Mouse (Mus musculus) cerebellum, postnatal 14 days (tissue): Measurements from ENCODE around the gene Ppp4c.
"Not testable (repeated sequence)": the region's sequence is repeated elsewhere in the genome, so short reads cannot be mapped to it uniquely, and the experiment has no call there.

Source experiments
- DNase-seq, 2 experiments: peaks; one replicate each; pipeline ENCODE4 v3.0.0; 2021; ENCODE audit warnings: mixed read lengths in 2 of 2

Ppp4c gene

GRCm38 (mm10) chr7:126779983-126780970 lies 12.0 kb downstream of the Ppp4c start:
- peak; percentile 93 to 96 for DNase-seq

DNA sequence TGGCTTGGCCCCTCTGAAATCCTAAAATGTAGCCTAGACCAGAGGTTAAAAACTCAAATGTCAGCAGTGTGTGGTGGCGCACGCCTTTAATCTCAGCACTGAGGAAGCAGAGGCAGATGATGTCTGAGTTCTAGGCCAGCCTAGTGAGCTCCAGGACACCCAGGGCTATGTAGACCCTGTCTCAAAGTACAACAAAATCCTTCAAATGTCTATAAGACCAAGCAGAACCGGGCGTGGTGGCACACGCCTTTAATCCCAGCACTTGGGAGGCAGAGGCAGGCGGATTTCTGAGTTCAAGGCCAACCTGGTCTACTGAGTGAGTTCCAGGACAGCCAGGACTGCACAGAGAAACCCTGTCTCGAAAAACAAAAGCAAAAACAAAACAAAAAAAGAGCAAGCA lies 13.2 kb downstream of the Ppp4c start:
- not testable (repeated sequence) for DNase-seq

- DNase-seq: peak in 1 of 2 experiments; percentile 56
These were observed 14.1 kb downstream of the Ppp4c start for GRCm38 (mm10) chr7:126778147-126778546.

GRCm38 (mm10) chr7:126777476-126777875 lies 14.8 kb downstream of the Ppp4c start:
- peak; percentile 58 to 70 for DNase-seq

DNA sequence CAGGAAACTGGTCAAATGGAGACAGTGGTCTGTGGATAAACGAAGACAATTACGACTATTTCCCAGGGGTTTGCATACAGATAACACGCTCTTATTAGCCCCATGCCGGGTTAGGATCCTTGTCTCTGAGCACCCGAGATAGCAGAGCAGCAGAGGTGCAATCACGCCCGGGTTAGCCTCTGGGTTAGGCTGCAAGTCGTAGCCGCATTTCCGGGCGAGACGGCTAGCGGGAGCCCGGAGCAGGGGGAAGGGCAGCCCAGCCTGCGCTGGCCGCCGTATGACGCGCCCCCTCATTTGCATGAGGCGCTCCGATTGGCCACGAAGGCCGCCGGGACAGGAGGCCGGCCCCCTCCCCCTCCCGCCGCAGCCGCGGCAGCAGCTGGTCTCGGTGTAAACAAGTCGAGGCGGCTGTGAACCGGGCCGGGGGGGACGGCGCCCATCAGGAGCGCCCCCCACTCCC lies 15.7 kb downstream of the Ppp4c start, which contains the start of gene Ypel3:
Gene Ypel3, plus strand, starts transcription at position 358 of the 460 bp plus-strand sequence.
- peak; percentile 96 to 97 for DNase-seq

DNA sequence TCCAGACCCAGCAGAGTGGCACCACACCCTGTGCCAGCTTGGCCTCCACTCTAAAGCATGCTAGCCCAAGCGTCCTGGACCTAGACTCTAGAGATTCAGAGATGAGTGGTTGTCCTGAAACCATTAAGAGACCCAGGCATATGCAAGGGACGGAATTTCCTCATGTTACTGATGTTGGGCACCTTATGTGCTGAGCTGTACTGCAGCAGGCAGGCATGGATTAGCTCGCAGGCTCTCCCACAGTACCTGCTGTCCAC lies 16.4 kb downstream of the Ppp4c start:
- no peak for DNase-seq

DNA sequence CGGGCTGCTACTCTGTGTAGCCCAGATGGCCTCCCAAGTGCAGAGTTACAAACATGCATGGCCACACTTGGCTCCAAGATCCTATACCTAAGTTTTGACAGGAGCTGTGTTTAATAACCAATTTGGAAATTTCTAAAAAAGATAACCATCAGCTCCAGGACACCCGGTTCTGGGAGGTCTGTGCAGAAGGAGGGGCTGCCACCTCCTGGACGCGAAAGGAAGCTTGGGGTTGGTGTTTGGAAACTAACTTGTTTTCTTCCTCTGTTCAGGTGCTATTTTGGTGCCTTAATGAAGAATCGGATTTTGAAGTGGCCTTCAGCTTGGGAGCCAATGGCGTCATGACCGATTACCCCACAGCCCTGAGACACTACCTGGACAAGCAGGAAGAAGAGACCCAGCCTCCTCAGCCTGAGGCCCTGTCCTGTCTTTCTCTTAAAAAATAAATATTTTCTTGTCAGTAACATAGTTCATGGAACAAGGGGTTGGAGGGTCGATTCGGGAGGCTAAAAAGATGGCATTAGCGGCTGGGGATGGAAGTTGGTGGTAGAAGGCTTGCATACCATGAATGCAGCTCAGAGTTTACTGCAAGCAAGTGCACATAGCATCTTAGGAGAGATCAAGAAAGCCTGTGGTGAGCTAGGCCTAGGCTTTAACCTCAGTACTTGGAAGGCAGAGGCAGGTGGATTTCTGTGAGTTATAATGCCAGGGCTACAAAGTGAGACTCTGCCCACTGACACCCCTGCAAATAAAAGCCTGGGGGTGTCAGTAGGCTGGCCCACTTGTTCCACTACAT lies 16.9 kb downstream of the Ppp4c start:
- DNase-seq: peak in 1 of 2 experiments; percentile 15

- DNase-seq: no peak
These were observed 17.8 kb downstream of the Ppp4c start for GRCm38 (mm10) chr7:126774463-126774862.

DNA sequence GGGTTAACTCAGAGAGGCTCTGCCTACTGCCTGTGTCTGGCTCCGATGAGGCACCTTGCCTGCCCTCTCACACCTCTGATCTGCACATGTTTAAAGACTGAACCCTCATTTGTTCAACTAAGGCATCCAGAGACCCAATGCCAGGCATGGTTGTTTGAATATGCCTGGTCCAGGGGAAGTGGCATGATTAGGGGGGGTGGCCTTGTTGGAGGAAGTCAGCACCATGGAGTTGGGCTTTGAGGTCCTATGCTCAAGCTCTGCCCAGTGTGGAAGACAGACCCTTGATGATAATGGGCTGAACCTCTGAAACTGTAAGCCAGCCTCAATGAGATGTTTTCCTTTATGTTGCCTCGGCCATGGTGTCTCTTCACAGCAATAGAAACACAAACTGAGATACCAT lies 18.9 kb downstream of the Ppp4c start:
- peak in 1 of 2 experiments; percentile 2 for DNase-seq

DNA sequence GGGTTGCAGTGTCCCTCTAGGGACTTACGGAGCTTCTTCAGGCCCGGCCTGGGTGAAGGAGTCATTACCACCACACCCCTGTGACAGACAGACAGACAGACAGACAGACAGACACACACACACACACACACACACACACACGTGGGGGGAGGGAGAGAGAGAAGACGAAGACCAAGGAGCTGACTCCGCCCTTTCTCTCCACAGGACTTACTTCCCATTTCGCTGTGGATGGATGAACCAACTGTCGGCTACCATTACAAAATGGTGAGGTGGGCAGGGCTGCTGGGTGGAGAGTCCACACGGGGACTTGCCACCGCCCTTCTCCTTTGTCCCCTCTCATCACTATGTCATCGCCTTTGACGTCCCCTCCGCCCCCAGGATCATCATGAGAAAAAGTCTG lies 21.5 kb downstream of the Ppp4c start:
- peak in 1 of 2 experiments; percentile 4 for DNase-seq

- DNase-seq: no peak
These were observed 25.3 kb downstream of the Ppp4c start for GRCm38 (mm10) chr7:126767001-126767400.

DNA sequence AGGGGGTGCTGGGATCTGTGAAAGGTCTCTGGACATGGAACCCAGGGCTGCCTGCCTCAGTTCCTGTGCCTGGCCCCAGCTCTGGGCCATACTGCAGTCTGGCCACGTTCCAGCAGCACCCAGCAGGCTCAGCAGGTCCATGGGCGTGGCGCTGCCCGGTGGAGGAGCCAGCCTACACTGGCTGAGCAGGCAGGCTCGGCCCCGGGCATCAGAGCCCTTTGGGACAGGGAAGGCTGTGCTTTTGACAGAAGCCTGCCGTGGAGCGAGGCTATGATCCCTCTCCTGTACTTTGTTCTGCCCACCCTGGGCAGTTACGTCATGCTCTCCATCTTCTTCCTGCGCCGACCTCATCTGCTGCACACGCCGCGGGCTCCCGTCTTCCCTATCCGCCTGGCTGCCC lies 26.1 kb downstream of the Ppp4c start, which contains the start of gene Gdpd3:
Gene Gdpd3, plus strand, starts transcription at position 134 of the 400 bp plus-strand sequence.
- peak in 1 of 2 experiments; percentile 9 for DNase-seq

DNA sequence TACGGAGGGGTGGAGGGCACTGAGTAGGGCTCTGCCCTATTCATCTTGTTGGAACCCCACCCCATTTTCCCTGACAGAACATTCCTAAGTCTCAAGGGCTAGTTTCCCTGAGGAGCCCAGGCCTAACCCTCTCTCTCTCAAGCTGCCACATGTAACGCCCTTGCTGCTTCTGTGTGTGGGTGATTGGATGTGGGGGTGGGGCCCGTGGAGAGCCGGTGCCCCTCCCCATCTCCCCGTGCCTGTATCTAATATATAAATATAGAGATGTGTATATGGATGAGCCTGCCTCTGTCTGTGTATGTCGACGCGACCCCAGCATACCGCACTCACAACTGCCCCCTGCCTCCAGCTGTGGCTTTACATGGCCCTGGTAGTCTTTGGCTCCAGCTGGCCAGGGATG lies 26.8 kb downstream of the Ppp4c start:
- DNase-seq: no peak

DNA sequence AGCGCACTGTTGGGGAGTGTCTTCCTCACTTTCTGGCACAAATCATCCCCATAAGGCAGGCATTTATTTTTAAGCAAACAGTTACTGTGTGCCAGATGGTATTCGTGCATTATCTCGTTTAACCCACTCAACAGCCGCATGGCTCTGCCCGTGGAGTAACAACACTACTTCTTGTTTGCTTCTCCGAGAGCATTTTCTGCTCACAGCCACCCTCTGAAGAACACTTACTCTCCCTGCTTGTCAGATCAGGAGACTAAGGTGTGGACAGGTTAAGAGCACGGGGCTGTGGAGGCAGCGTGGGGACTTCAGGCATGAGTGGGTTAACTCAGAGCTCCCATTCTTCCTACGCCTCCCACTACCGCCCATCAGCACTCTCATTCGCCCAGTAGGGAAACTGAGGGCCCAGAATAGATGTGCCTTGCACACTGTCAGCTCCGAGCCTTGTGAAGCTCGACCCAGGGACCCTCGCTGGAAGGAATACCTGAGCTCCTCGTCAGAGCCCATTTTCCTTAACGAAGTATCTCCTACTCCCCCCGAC lies 29.8 kb downstream of the Ppp4c start:
- DNase-seq: peak in 1 of 2 experiments; percentile 26

DNA sequence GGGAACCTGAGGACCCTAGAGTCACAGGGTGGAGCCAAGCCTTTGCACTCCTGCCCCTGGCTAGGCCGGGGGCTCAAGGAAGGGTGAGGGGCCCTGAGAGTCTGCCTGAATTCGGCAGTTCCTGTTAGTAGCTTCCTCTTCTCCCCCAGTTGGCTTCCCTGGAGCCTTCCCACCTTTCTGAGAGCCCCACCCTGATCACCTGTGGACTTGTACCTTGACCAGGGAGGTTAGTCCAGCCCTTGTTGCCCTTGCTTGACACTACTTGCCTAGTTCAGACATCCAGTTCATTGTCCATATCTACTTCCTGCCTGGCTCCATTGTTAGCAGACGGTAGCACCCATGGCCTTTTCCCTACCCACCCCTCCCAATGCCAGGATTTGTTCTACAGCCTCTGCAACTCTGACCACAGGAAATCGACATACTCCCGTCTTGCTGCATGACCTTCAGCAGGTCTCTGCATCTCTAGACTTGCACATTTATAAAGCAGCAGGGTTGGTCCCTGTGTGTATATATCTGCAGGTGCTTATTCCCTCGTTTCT lies 30.7 kb downstream of the Ppp4c start:
- DNase-seq: no peak

DNA sequence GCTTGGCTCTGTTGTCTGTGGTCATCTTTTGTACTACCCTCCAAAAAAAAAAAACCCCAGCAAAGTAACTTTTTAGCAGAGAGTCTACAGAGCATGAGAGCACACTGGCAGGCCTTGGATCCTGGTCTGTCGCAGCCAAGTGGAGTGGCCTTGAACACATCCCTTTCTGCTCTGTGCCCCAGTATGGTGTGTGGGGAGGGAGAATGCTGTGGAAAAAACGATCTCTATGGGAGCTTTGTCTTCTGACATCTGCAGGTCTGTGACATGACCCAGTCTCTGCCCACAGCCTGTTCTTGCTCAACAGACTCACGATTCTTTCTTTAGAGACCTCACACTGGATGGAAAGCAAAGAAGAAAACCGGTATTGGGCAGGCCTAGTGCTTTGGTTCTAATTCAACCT lies 31.3 kb downstream of the Ppp4c start:
- DNase-seq: no peak

DNA sequence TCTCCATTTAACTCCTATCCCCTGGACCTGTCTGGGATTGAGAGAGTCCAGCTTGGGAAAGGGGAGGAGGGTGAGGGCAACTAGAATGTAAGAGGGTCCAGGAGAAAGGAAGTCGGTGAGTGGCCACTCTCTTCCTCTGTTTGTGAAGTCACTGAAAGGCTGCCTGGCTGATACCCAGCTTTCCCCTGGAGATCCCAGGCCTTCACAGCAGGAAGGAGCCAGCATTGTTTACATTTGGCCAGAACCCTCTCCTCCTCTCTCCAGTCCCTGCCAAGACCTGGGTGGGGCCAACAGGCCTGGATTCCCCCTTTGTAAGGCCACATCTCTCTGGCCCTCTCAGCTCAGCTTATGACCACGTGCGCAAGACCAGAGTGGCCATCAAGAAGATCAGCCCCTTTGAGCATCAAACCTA lies 31.9 kb downstream of the Ppp4c start:
- peak; percentile 68 to 74 for DNase-seq

DNA sequence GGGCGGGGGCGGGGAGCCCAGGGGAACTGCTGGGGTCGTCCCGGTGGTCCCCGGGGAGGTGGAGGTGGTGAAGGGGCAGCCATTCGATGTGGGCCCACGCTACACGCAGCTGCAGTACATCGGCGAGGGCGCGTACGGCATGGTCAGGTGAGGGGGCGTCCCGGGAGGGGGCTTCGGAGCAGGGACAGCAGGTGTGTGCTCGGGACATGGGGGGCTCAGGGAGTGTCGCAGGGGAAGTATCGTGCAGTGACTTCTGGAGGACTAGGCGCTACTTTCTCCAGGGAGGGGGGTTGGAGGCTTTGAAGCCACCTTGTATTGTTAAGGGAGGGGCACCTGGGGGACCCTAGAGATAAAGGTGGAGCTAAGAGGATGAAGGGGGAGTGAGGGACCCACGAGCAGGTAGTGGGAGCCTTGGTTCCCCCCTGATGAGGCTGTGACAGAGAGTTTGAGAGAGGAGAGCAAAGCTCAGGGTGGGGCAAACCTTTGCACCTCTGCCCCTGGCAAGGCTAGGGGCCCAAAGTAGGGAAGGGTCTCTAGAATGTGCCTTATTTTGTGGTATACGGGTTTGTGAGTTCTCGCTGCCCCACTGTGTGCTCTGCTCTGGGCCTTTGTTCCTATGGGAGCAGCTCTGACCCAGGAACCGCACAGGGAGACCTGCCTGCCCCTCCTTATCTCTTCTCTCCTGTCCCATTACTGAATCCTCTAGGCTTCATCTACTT lies 32.5 kb downstream of the Ppp4c start:
- peak in 1 of 2 experiments; percentile 39 for DNase-seq

DNA sequence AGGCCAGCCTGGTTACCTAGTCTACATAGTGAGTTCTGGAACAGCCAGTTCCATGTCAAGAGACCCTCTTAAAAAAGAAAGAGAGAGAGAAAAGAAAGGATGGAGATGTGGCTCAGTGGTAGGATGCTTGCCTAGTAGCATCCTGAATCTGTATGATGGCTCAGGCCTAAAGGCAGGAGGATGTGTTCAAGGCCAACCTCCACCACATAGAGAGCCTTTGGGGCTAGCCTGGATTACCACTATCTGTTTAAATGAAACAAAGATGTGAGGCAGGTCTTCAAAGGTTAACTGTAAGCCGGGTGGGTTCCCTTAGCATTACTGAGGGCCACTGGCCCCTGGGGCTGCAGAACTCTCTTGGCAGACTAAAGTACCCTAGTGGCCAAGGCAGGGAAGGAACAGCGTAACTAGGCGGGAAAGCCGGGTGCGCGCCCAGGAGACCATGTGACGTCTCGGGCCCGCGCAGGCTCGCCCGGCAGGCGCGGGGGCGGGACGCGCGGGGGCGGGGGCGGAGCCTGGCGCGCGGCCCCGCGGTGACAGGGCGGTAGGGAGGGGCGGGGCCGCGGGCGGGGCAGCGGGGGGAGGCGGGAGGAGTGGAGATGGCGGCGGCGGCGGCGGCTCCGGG lies 33.1 kb downstream of the Ppp4c start, which contains the start of gene Mapk3:
Gene Mapk3, plus strand, starts transcription at position 552 of the 622 bp plus-strand sequence.
- peak; percentile 92 to 93 for DNase-seq

DNA sequence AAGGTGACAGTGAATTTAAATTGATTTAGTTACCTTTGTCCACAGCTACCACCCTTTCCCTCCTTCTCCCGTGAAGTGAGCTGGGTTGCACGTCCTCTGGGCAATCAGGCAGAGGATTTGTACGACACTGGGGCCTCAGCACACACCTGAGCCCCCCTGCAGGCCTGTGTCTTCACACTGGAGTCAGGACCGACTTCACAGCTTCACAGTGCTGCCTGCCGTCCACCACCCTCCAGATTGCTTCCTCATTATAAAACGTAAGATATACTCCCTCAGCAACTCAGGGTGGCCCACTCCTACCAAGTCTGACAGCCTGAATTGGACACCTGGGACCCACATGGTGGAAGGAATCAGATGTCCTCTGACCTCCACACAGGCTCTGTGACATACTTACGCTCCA lies 33.8 kb downstream of the Ppp4c start:
- no peak for DNase-seq

DNA sequence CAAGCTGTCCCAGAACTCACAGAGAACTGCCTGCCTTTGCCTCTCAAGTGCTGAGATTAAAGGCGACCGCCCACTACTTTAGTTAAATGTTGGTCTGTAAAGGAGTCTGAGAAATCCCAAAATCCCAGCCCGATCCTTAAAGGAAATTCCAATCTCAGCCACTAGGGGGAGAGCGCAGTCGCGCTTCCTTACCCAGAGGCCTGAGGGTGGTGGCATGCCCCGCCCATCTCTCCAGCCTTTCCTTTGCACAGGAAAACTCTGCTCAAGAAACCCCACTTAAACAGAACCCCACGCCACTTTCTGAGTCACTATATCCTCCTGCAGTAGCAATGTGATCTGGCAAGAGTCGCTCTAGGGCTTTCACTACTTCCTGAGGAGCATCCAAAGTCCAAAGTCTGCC lies 37.4 kb downstream of the Ppp4c start:
- peak; percentile 89 to 90 for DNase-seq
